Mouse (Mus musculus): ENCODE results near the gene Cpne4. TPM values are rescaled to one million over a fixed set of nuclear protein-coding genes. Genes with fewer than 3 reads are reported as not detected.

Cpne4 gene
- polyA plus RNA-seq (2016; fragmentation: Nextera tagmentation; extraction: Ambion mirVana), result 0.34 and 0.46 TPM in 2 replicates

GRCm38 (mm10) chr9:104546986-104547385, at the start of gene Cpne4:
TSS of gene Cpne4 (plus strand) at chr9:104547286.
- Histone ChIP-seq H3K9me3 (no peaks in the 10 kb centered on the region), H3K27ac (no peak within 1 kb of the TSS), H3K4me1 (replicated peaks) (no peaks in the 10 kb centered on the region), H3K36me3 (no peaks in the 10 kb centered on the region), H3K27me3 (ENCODE audit: insufficient read depth, poor library complexity, severe bottlenecking) (no peaks in the 10 kb centered on the region), H3K4me3 (no peak within 1 kb of the TSS)
- no peak for DNase-seq (ENCODE audit: low spot score)
- WGBS, result 87% methylated on average over 2 of the region's 2 CpGs

GRCm38 (mm10) chr9:104515187-104515586, 31.9 kb upstream of the Cpne4 start:
- 88% methylated on average over 6 of the region's 6 CpGs for WGBS
- Histone ChIP-seq H3K27ac (no peak overlapping the region), H3K4me3 (no peak overlapping the region), H3K4me1 (replicated peaks) (no peaks in the 10 kb centered on the region), H3K36me3 (no peaks in the 10 kb centered on the region), H3K9me3 (no peaks in the 10 kb centered on the region), H3K27me3 (ENCODE audit: insufficient read depth, poor library complexity, severe bottlenecking) (no peaks in the 10 kb centered on the region)
- no peak for DNase-seq (ENCODE audit: low spot score)

GRCm38 (mm10) chr9:104535508-104535907, 11.6 kb upstream of the Cpne4 start:
- no peak for DNase-seq (ENCODE audit: low spot score)
- WGBS, result 54% methylated on average over 6 of the region's 6 CpGs
- no peaks in the 10 kb centered on the region for H3K4me1 ChIP-seq (replicated peaks)

GRCm38 (mm10) chr9:104565815-104566214, 18.7 kb downstream of the Cpne4 start:
- Histone ChIP-seq H3K36me3 (no peaks in the 10 kb centered on the region), H3K9me3 (no peaks in the 10 kb centered on the region), H3K27me3 (ENCODE audit: insufficient read depth, poor library complexity, severe bottlenecking) (peaks cover 14% of the 10 kb centered on the region), H3K27ac (no peak overlapping the region), H3K4me1 (replicated peaks) (peaks cover 8% of the 10 kb centered on the region), H3K4me3 (no peak overlapping the region)
- 54% methylated on average over 3 of the region's 3 CpGs for WGBS
- DNase-seq (ENCODE audit: low spot score), result no peak

More at GRCm38 (mm10) chr9:104535508-104535907, 11.6 kb upstream of the Cpne4 start:
- H3K9me3 ChIP-seq, result no peaks in the 10 kb centered on the region
- H3K27ac ChIP-seq, result no peak overlapping the region
- no peak overlapping the region for H3K4me3 ChIP-seq
- no peaks in the 10 kb centered on the region for H3K36me3 ChIP-seq
- no peaks in the 10 kb centered on the region for H3K27me3 ChIP-seq (ENCODE audit: insufficient read depth, poor library complexity, severe bottlenecking)

GRCm38 (mm10) chr9:104566468-104566867, 19.4 kb downstream of the Cpne4 start:
- peaks cover 8% of the 10 kb centered on the region for H3K4me1 ChIP-seq (replicated peaks)
- no peaks in the 10 kb centered on the region for H3K36me3 ChIP-seq
- H3K27me3 ChIP-seq (ENCODE audit: insufficient read depth, poor library complexity, severe bottlenecking), result peaks cover 21% of the 10 kb centered on the region
- WGBS, result 86% methylated on average over 5 of the region's 5 CpGs
- no peak overlapping the region for H3K4me3 ChIP-seq
- H3K9me3 ChIP-seq, result no peaks in the 10 kb centered on the region
- no peak overlapping the region for H3K27ac ChIP-seq
- DNase-seq (ENCODE audit: low spot score), result no peak

GRCm38 (mm10) chr9:104567096-104567495, 20.0 kb downstream of the Cpne4 start:
- Histone ChIP-seq H3K27me3 (ENCODE audit: insufficient read depth, poor library complexity, severe bottlenecking) (peaks cover 26% of the 10 kb centered on the region), H3K4me1 (replicated peaks) (peaks cover 8% of the 10 kb centered on the region), H3K4me3 (no peak overlapping the region), H3K27ac (no peak overlapping the region), H3K9me3 (no peaks in the 10 kb centered on the region), H3K36me3 (no peaks in the 10 kb centered on the region)
- WGBS, result 72% methylated on average over 7 of the region's 7 CpGs
- DNase-seq (ENCODE audit: low spot score), result no peak

GRCm38 (mm10) chr9:104569480-104570167, 22.5 kb downstream of the Cpne4 start:
- H3K4me1 ChIP-seq (replicated peaks), result peaks cover 8% of the 10 kb centered on the region
- under 1% methylated on average over 25 of the region's 25 CpGs for WGBS
- H3K4me3 ChIP-seq, result peak overlapping the region; percentile 44
- peak; percentile 83 for DNase-seq (ENCODE audit: low spot score)
- no peaks in the 10 kb centered on the region for H3K36me3 ChIP-seq
- H3K27ac ChIP-seq, result no peak overlapping the region
- H3K9me3 ChIP-seq, result no peaks in the 10 kb centered on the region
- peaks cover 26% of the 10 kb centered on the region for H3K27me3 ChIP-seq (ENCODE audit: insufficient read depth, poor library complexity, severe bottlenecking)

- Histone ChIP-seq H3K36me3 (no peaks in the 10 kb centered on the region), H3K4me1 (replicated peaks) (peaks cover 8% of the 10 kb centered on the region), H3K27ac (no peak overlapping the region), H3K9me3 (no peaks in the 10 kb centered on the region), H3K4me3 (no peak overlapping the region), H3K27me3 (ENCODE audit: insufficient read depth, poor library complexity, severe bottlenecking) (peaks cover 26% of the 10 kb centered on the region)
- no peak for DNase-seq (ENCODE audit: low spot score)
- WGBS, result 85% methylated on average over 6 of the region's 6 CpGs
These were observed 25.8 kb downstream of the Cpne4 start for GRCm38 (mm10) chr9:104572856-104573255.

GRCm38 (mm10) chr9:104574476-104574875, 27.4 kb downstream of the Cpne4 start:
- DNase-seq (ENCODE audit: low spot score), result peak; percentile 76
- H3K36me3 ChIP-seq, result no peaks in the 10 kb centered on the region
- H3K4me3 ChIP-seq, result no peak overlapping the region
- H3K9me3 ChIP-seq, result no peaks in the 10 kb centered on the region
- peaks cover 8% of the 10 kb centered on the region for H3K4me1 ChIP-seq (replicated peaks)
- 3% methylated on average over 6 of the region's 6 CpGs for WGBS
- peaks cover 26% of the 10 kb centered on the region for H3K27me3 ChIP-seq (ENCODE audit: insufficient read depth, poor library complexity, severe bottlenecking)
- no peak overlapping the region for H3K27ac ChIP-seq

- Histone ChIP-seq H3K9me3 (no peaks in the 10 kb centered on the region), H3K27me3 (ENCODE audit: insufficient read depth, poor library complexity, severe bottlenecking) (no peaks in the 10 kb centered on the region), H3K27ac (no peak overlapping the region), H3K36me3 (no peaks in the 10 kb centered on the region), H3K4me1 (replicated peaks) (no peaks in the 10 kb centered on the region), H3K4me3 (no peak overlapping the region)
- 73% methylated on average over 6 of the region's 6 CpGs for WGBS
- DNase-seq (ENCODE audit: low spot score), result no peak
These were observed 35.0 kb downstream of the Cpne4 start for GRCm38 (mm10) chr9:104581921-104582624.

GRCm38 (mm10) chr9:104582675-104583074, 35.6 kb downstream of the Cpne4 start:
- Histone ChIP-seq H3K27me3 (ENCODE audit: insufficient read depth, poor library complexity, severe bottlenecking) (no peaks in the 10 kb centered on the region), H3K4me3 (no peak overlapping the region), H3K9me3 (no peaks in the 10 kb centered on the region), H3K36me3 (no peaks in the 10 kb centered on the region), H3K27ac (no peak overlapping the region), H3K4me1 (replicated peaks) (no peaks in the 10 kb centered on the region)
- no peak for DNase-seq (ENCODE audit: low spot score)
- 65% methylated on average over 6 of the region's 6 CpGs for WGBS

GRCm38 (mm10) chr9:104594550-104594949, 47.5 kb downstream of the Cpne4 start:
- Histone ChIP-seq H3K36me3 (no peaks in the 10 kb centered on the region), H3K4me3 (no peak overlapping the region), H3K9me3 (no peaks in the 10 kb centered on the region), H3K4me1 (replicated peaks) (no peaks in the 10 kb centered on the region), H3K27ac (no peak overlapping the region), H3K27me3 (ENCODE audit: insufficient read depth, poor library complexity, severe bottlenecking) (no peaks in the 10 kb centered on the region)
- WGBS, result 57% methylated on average over 5 of the region's 5 CpGs
- no peak for DNase-seq (ENCODE audit: low spot score)

- WGBS, result 83% methylated on average over 2 of the region's 2 CpGs
- Histone ChIP-seq H3K4me1 (replicated peaks) (no peaks in the 10 kb centered on the region), H3K9me3 (no peaks in the 10 kb centered on the region), H3K36me3 (no peaks in the 10 kb centered on the region), H3K27me3 (ENCODE audit: insufficient read depth, poor library complexity, severe bottlenecking) (no peaks in the 10 kb centered on the region), H3K4me3 (no peak overlapping the region), H3K27ac (no peak overlapping the region)
- DNase-seq (ENCODE audit: low spot score), result no peak
These were observed 47.9 kb downstream of the Cpne4 start for GRCm38 (mm10) chr9:104594979-104595378.
